In genomic region chr7:79336362-79336910, GRCm38 (mm10) we compare ENCODE assay signal across 14 mouse cellular contexts. TPM values are rescaled to one million over a fixed set of nuclear protein-coding genes. Genes with fewer than 3 reads are reported as not detected.
DNase-seq lines count a peak whose midpoint lies in the region; ATAC-seq and TF ChIP-seq lines count a peak whose summit lies in the region.
"Had no signal": no experiment of that assay in that cellular context is flagged by ENCODE, and none has a peak within 500 bp of the region (broad histone marks: within the 10 kb centered on the region; RNA-seq: fewer than 3 reads in every experiment).

No protein-coding gene starts in this region.

- no peaks in the 10 kb centered on the region for H3K27me3 ChIP-seq in heart, embryonic 14.5 days (ENCODE audit: control insufficient read depth, insufficient read depth, low read length)

- H3K27ac ChIP-seq in heart, embryonic 14.5 days (replicated peaks in 1 of 2; ENCODE audit: control insufficient read depth in 1 of 2, insufficient read depth in 1 of 2, low read depth in 2 of 2, low read length in 2 of 2) = no peak overlapping the region
- peak overlapping the region; percentile 32 for H3K27ac ChIP-seq in cortical plate, adult 2 months (ENCODE audit: insufficient read depth, low read length)
- H3K27ac ChIP-seq: macrophage had no signal

- intact Hi-C loops in heart, postnatal 25 days (cut with DNase I) = no loop called here

- H3K9me3 ChIP-seq in heart, embryonic 14.5 days (ENCODE audit: control insufficient read depth, low read length) = no peaks in the 10 kb centered on the region

- peaks cover 9% of the 10 kb centered on the region; the same call in 1 of the 2 replicates for H3K36me3 ChIP-seq in heart, embryonic 14.5 days (ENCODE audit: control insufficient read depth, insufficient read depth, low read length)

- peaks cover 2 to 6% of the 10 kb centered on the region in 2 experiments; a peak in 2 of 4 replicates for H3K4me1 ChIP-seq in heart, embryonic 14.5 days (ENCODE audit: control insufficient read depth in 2 of 2, insufficient read depth in 2 of 2, low read length in 2 of 2)
- peaks cover 7% of the 10 kb centered on the region; the same call in 1 of the 2 replicates for H3K4me1 ChIP-seq in cortical plate, adult 2 months (ENCODE audit: control insufficient read depth, insufficient read depth, low read length)

- no peak overlapping the region for H3K4me2 ChIP-seq in heart, embryonic 14.5 days (ENCODE audit: low read length)
- H3K4me2 ChIP-seq: liver, embryonic 11.5 days had no signal

- ATAC-seq in heart, embryonic 14.5 days (ENCODE audit: insufficient number of reproducible peaks, insufficient read depth, low FRiP score, low read depth) = peak; percentile 54; the same call in 1 of the 2 replicates

- TF ChIP-seq POLR2A in cortical plate, adult 2 months (IDR thresholded peaks at IDR 0.05; ENCODE audit: extremely low read depth, insufficient read depth, low read length) = no peak

- no peak overlapping the region for H3K4me3 ChIP-seq in heart, embryonic 14.5 days (ENCODE audit: control insufficient read depth in 1 of 2, insufficient read depth in 1 of 2, low read depth in 1 of 2, low read length in 2 of 2)
- H3K4me3 ChIP-seq in cortical plate, adult 2 months (ENCODE audit: insufficient read depth, low read length) = no peak overlapping the region

- no peak overlapping the region for H3K9ac ChIP-seq in heart, embryonic 14.5 days (ENCODE audit: low read length)

- DNase-seq in heart, postnatal 25 days (ENCODE audit: low spot score) = no peak
- peak; percentile 62 to 76 for DNase-seq in right cerebral cortex, adult 2 months (ENCODE audit: low spot score in 2 of 2)
- no peak for DNase-seq in right cerebral cortex, postnatal 14 days
- peak; percentile 67 for DNase-seq in telencephalon, adult 2 months (ENCODE audit: low read depth, low spot score)
- no peak for DNase-seq in natural killer cell, adult 2 months (ENCODE audit: low spot score in 2 of 2)
- DNase-seq: adrenal gland, postnatal 10 days; cerebellum, postnatal 10 days; kidney, adult 9 months; midbrain, embryonic 14.5 days had no signal

- TF ChIP-seq CTCF in cortical plate, adult 2 months (IDR thresholded peaks at IDR 0.05; ENCODE audit: extremely low read depth, insufficient read depth, low read length) = no peak

- WGBS in heart, embryonic 14.5 days = 58% methylated on average over 8 of the region's 8 CpGs

RNA-seq across cellular contexts. Expression of gene Rlbp1, which starts 50.4 kb away (rescaled TPM):
- not detected in 2 replicates for polyA plus RNA-seq in heart, embryonic 14.5 days (2014; fragmentation: Nextera tagmentation; extraction: Ambion mirVana)
- total RNA-seq in heart, postnatal 25 days (2021) = not detected
- polyA plus RNA-seq in cortical plate, adult 2 months (2012; rRNA removed) = 28.1 and 33.4 TPM in 2 replicates
- total RNA-seq: adrenal gland, postnatal 10 days; granulocyte monocyte progenitor cell, adult 5-6 weeks had no signal
- polyA plus RNA-seq: macrophage had no signal

RNA-seq across cellular contexts. Expression of gene Fanci, which starts 55.3 kb away (rescaled TPM):
- 8.9 and 9.2 TPM in 2 replicates for polyA plus RNA-seq in heart, embryonic 14.5 days (2014; fragmentation: Nextera tagmentation; extraction: Ambion mirVana)
- under 1 TPM; 0.13 to 0.25 TPM for total RNA-seq in heart, postnatal 25 days (2021)
- polyA plus RNA-seq in cortical plate, adult 2 months (2012; rRNA removed) = 0.42 and 0.73 TPM in 2 replicates

Comparison
In these comparisons a context has a peak if more than half of its experiments do, and no peak if none do; other contexts are left out.
1. DNase-seq: peak in right cerebral cortex, adult 2 months (2 of 2) and telencephalon, adult 2 months (single experiment); none in heart, postnatal 25 days (single experiment), right cerebral cortex, postnatal 14 days (single experiment) and natural killer cell, adult 2 months (0 of 2).
2. RNA of gene Rlbp1, which starts 50.4 kb away (polyA plus RNA-seq): 28.1 to 33.4 TPM in cortical plate, adult 2 months; not detected in heart, embryonic 14.5 days; every median in the first group is over 10 times any median in the second.